Mouse (Mus musculus): ENCODE results near the gene Actn3. TPM values are rescaled to one million over a fixed set of nuclear protein-coding genes. Genes with fewer than 3 reads are reported as not detected.
A peak's percentile ranks its signal among the peaks of the same experiment; 100 is the strongest.
"Not testable (repeated sequence)": the region's sequence is repeated elsewhere in the genome, so short reads cannot be mapped to it uniquely, and the experiment has no call there.

Gene Actn3
- polyA plus RNA-seq, 1 experiment from 2014 or later: 2.1 TPM

DNA sequence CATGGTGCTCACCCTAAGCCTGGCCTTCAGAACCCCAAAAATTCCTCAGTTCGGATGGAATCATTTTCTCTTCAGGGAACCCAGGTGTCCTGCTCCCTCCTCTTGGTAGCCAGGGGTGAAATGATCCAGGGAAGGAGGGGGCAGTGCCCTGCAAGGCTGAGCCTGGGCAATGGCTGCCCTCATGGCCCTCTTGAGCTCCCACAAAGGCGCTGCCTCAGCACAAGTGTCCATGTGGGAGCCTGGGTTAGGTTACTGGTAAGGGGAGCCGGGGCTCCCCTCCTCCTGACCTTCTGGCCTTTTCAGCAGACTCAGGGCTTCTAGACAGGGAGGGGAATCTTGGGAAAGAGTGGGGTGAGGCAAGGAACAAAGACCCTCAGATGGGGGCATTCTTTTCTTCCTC, 954 bp downstream of the Actn3 start:
- no peaks in the 10 kb centered on the region for H3K9me3 ChIP-seq (ENCODE audit: control insufficient read depth, low read length)
- ATAC-seq (ENCODE audit: low FRiP score, low TSS enrichment) (no peak), DNase-seq (no peak)
- H3K4me3 ChIP-seq (replicated peaks; ENCODE audit: low read depth, low read length): no peak overlapping the region
- peaks cover 10% of the 10 kb centered on the region for H3K4me1 ChIP-seq (ENCODE audit: control insufficient read depth, insufficient read depth, low read length)
- H3K27me3 ChIP-seq (ENCODE audit: control insufficient read depth, insufficient read depth, low read length): no peaks in the 10 kb centered on the region
- H3K4me2 ChIP-seq (ENCODE audit: low read length): no peak overlapping the region
- WGBS: 73% methylated on average over 3 of the region's 3 CpGs
- H3K9ac ChIP-seq (replicated peaks; ENCODE audit: low read length): no peak overlapping the region
- H3K27ac ChIP-seq (replicated peaks; ENCODE audit: low read depth, low read length): no peak overlapping the region
- no peaks in the 10 kb centered on the region for H3K36me3 ChIP-seq (ENCODE audit: control insufficient read depth, insufficient read depth, low read length)

GRCm38 (mm10) chr19:4876241-4876640, 1.5 kb downstream of the Actn3 start:
- ATAC-seq (ENCODE audit: low FRiP score, low TSS enrichment) (no peak), DNase-seq (no peak)
- peaks cover 10% of the 10 kb centered on the region for H3K4me1 ChIP-seq (ENCODE audit: control insufficient read depth, insufficient read depth, low read length)
- no peaks in the 10 kb centered on the region for H3K9me3 ChIP-seq (ENCODE audit: control insufficient read depth, low read length)
- no peak overlapping the region for H3K27ac ChIP-seq (replicated peaks; ENCODE audit: low read depth, low read length)
- H3K36me3 ChIP-seq (ENCODE audit: control insufficient read depth, insufficient read depth, low read length): no peaks in the 10 kb centered on the region
- 75% methylated on average over 4 of the region's 4 CpGs for WGBS
- H3K27me3 ChIP-seq (ENCODE audit: control insufficient read depth, insufficient read depth, low read length): no peaks in the 10 kb centered on the region
- no peak overlapping the region for H3K4me3 ChIP-seq (replicated peaks; ENCODE audit: low read depth, low read length)
- H3K9ac ChIP-seq (replicated peaks; ENCODE audit: low read length): no peak overlapping the region
- H3K4me2 ChIP-seq (ENCODE audit: low read length): no peak overlapping the region

DNA sequence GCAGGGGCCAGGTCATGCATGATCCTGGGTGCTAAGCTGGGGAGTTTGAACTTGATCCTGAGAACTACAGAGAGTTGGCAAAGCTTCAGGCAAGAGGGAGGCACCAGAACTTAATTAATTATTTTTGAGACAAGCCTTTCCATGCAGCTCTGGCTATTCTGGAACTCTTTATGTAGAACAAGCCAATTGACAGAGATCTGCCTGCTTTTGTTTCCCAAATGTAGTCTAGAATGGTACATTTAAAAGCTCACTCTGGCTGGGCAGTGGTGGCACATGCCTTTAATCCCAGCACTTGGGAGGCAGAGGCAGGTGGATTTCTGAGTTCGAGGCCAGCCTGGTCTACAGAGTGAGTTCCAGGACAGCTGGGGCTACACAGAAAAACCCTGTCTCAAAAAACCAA, 3.1 kb downstream of the Actn3 start:
- ATAC-seq (ENCODE audit: low FRiP score, low TSS enrichment); H3K9me3 ChIP-seq (ENCODE audit: control insufficient read depth, low read length); H3K9ac ChIP-seq (replicated peaks; ENCODE audit: low read length); H3K4me3 ChIP-seq (replicated peaks; ENCODE audit: low read depth, low read length); H3K4me2 ChIP-seq (ENCODE audit: low read length); H3K36me3 ChIP-seq (ENCODE audit: control insufficient read depth, insufficient read depth, low read length); H3K27me3 ChIP-seq (ENCODE audit: control insufficient read depth, insufficient read depth, low read length); H3K27ac ChIP-seq (replicated peaks; ENCODE audit: low read depth, low read length); DNase-seq: not testable (repeated sequence)
- 80% methylated on average over 1 of the region's 1 CpGs for WGBS
- H3K4me1 ChIP-seq (ENCODE audit: control insufficient read depth, insufficient read depth, low read length): peaks cover 10% of the 10 kb centered on the region

GRCm38 (mm10) chr19:4865147-4865546, 12.6 kb downstream of the Actn3 start:
- Histone ChIP-seq H3K4me3 (replicated peaks; ENCODE audit: low read depth, low read length) (no peak overlapping the region), H3K4me1 (ENCODE audit: control insufficient read depth, insufficient read depth, low read length) (no peaks in the 10 kb centered on the region), H3K36me3 (ENCODE audit: control insufficient read depth, insufficient read depth, low read length) (peaks cover 14% of the 10 kb centered on the region), H3K4me2 (ENCODE audit: low read length) (0 out of 2 replicates have a peak overlapping the region, but pooled peaks have one; percentile 15), H3K9ac (replicated peaks; ENCODE audit: low read length) (no peak overlapping the region), H3K9me3 (ENCODE audit: control insufficient read depth, low read length) (no peaks in the 10 kb centered on the region), H3K27me3 (ENCODE audit: control insufficient read depth, insufficient read depth, low read length) (no peaks in the 10 kb centered on the region), H3K27ac (replicated peaks; ENCODE audit: low read depth, low read length) (no peak overlapping the region)
- WGBS: 9% methylated on average over 17 of the region's 17 CpGs
- ATAC-seq (ENCODE audit: low FRiP score, low TSS enrichment) (no peak), DNase-seq (peak; percentile 27)

DNA sequence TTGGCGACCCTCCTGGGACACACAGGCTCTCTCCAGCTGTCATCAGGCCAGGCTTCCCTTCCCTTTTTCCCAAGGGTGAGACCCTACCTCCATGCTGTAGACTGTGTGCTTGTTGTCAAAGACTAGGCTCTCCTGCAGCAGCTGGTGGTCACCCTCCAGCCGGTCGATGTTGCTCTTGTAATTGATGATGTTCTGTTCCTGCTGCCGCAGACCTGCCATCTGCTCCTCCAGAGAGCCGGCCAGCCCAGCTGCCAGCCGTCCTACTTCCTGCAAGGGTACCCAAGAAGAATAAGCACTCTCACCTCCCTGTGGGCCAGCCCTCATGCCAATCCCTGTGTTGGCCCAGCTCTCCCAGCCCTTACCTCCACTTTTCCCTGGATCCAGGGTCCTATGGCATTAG, 14.7 kb downstream of the Actn3 start:
- ATAC-seq (ENCODE audit: low FRiP score, low TSS enrichment) (no peak), DNase-seq (no peak)
- H3K36me3 ChIP-seq (ENCODE audit: control insufficient read depth, insufficient read depth, low read length): peaks cover 28% of the 10 kb centered on the region
- H3K4me2 ChIP-seq (ENCODE audit: low read length): no peak overlapping the region
- no peak overlapping the region for H3K4me3 ChIP-seq (replicated peaks; ENCODE audit: low read depth, low read length)
- 78% methylated on average over 6 of the region's 6 CpGs for WGBS
- H3K27ac ChIP-seq (replicated peaks; ENCODE audit: low read depth, low read length): no peak overlapping the region
- H3K9me3 ChIP-seq (ENCODE audit: control insufficient read depth, low read length): no peaks in the 10 kb centered on the region
- H3K4me1 ChIP-seq (ENCODE audit: control insufficient read depth, insufficient read depth, low read length): no peaks in the 10 kb centered on the region
- no peaks in the 10 kb centered on the region for H3K27me3 ChIP-seq (ENCODE audit: control insufficient read depth, insufficient read depth, low read length)
- no peak overlapping the region for H3K9ac ChIP-seq (replicated peaks; ENCODE audit: low read length)

DNA sequence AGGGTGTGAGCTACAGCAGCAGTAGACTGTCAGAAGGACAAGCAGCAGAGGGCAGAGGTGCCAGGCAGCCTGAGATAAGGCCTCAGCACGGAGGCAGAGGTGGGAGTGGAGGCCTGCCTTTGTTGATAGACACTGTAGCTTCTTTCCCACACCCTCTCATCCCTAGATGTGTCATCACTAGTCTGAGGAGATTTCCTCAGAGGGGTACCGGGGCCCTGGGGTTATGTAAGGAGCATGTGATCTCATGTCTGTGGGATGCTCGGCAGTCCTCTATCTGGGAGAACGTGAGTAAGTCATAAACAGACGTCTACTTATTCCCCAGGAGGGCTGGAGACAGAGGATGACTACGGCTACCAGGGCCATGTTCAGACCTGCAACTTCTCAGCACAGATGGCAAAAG, 18.6 kb downstream of the Actn3 start:
- DNase-seq (no peak), ATAC-seq (ENCODE audit: low FRiP score, low TSS enrichment) (no peak)
- H3K36me3 ChIP-seq (ENCODE audit: control insufficient read depth, insufficient read depth, low read length): peaks cover 28% of the 10 kb centered on the region
- 75% methylated on average over 6 of the region's 6 CpGs for WGBS
- no peaks in the 10 kb centered on the region for H3K9me3 ChIP-seq (ENCODE audit: control insufficient read depth, low read length)
- H3K4me1 ChIP-seq (ENCODE audit: control insufficient read depth, insufficient read depth, low read length): peaks cover 15% of the 10 kb centered on the region
- H3K27me3 ChIP-seq (ENCODE audit: control insufficient read depth, insufficient read depth, low read length): no peaks in the 10 kb centered on the region
- no peak overlapping the region for H3K27ac ChIP-seq (replicated peaks; ENCODE audit: low read depth, low read length)
- no peak overlapping the region for H3K4me3 ChIP-seq (replicated peaks; ENCODE audit: low read depth, low read length)
- H3K9ac ChIP-seq (replicated peaks; ENCODE audit: low read length): no peak overlapping the region
- no peak overlapping the region for H3K4me2 ChIP-seq (ENCODE audit: low read length)

DNA sequence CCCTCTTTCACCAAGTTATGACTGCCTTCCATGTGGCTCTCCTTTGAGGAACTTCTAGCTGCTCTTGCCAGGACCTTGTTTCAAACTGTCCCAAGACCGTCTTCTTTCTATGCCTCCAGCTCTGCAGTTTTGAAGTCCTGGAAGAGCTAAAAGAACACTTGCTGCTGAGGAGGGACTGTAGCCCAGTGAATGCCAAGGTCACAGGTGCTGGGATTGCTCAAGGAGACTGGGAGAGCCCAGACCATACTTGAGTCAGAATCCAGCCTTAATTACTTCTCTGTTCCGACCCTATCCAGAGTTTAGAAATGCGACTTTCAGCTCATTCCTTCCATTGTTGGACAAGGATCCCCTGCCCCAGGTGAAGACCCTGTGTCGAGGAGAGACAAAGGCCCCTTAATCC, 21.8 kb downstream of the Actn3 start:
- Histone ChIP-seq H3K36me3 (ENCODE audit: control insufficient read depth, insufficient read depth, low read length) (peaks cover 22% of the 10 kb centered on the region), H3K4me2 (ENCODE audit: low read length) (peak overlapping the region; percentile 96), H3K9me3 (ENCODE audit: control insufficient read depth, low read length) (no peaks in the 10 kb centered on the region), H3K27ac (replicated peaks; ENCODE audit: low read depth, low read length) (no peak overlapping the region), H3K4me3 (replicated peaks; ENCODE audit: low read depth, low read length) (peak overlapping the region; percentile 67), H3K4me1 (ENCODE audit: control insufficient read depth, insufficient read depth, low read length) (peaks cover 15% of the 10 kb centered on the region), H3K27me3 (ENCODE audit: control insufficient read depth, insufficient read depth, low read length) (no peaks in the 10 kb centered on the region), H3K9ac (replicated peaks; ENCODE audit: low read length) (peak overlapping the region; percentile 77; the same call in 1 of the 2 replicates)
- no peak for DNase-seq
- 46% methylated on average over 4 of the region's 4 CpGs for WGBS
- ATAC-seq (ENCODE audit: low FRiP score, low TSS enrichment): no peak

GRCm38 (mm10) chr19:4855470-4855820, 22.3 kb downstream of the Actn3 start:
- H3K27ac ChIP-seq (replicated peaks; ENCODE audit: low read depth, low read length): peak overlapping the region; percentile 64
- H3K4me1 ChIP-seq (ENCODE audit: control insufficient read depth, insufficient read depth, low read length): peaks cover 15% of the 10 kb centered on the region
- no peaks in the 10 kb centered on the region for H3K9me3 ChIP-seq (ENCODE audit: control insufficient read depth, low read length)
- H3K4me3 ChIP-seq (replicated peaks; ENCODE audit: low read depth, low read length): peak overlapping the region; percentile 67
- peak overlapping the region; percentile 96 for H3K4me2 ChIP-seq (ENCODE audit: low read length)
- ATAC-seq (ENCODE audit: low FRiP score, low TSS enrichment) (peak; percentile 24; the same call in 1 of the 2 replicates), DNase-seq (no peak)
- H3K9ac ChIP-seq (replicated peaks; ENCODE audit: low read length): peak overlapping the region; percentile 77
- H3K27me3 ChIP-seq (ENCODE audit: control insufficient read depth, insufficient read depth, low read length): no peaks in the 10 kb centered on the region
- 0% methylated on average over 14 of the region's 14 CpGs for WGBS
- H3K36me3 ChIP-seq (ENCODE audit: control insufficient read depth, insufficient read depth, low read length): peaks cover 17% of the 10 kb centered on the region

- DNase-seq: peak; percentile 93
- peak; percentile 87 for ATAC-seq (ENCODE audit: low FRiP score, low TSS enrichment)
- WGBS: 3% methylated on average over 45 of the region's 45 CpGs
- no peaks in the 10 kb centered on the region for H3K9me3 ChIP-seq (ENCODE audit: control insufficient read depth, low read length)
- no peaks in the 10 kb centered on the region for H3K27me3 ChIP-seq (ENCODE audit: control insufficient read depth, insufficient read depth, low read length)
- H3K4me1 ChIP-seq (ENCODE audit: control insufficient read depth, insufficient read depth, low read length): peaks cover 15% of the 10 kb centered on the region
- H3K36me3 ChIP-seq (ENCODE audit: control insufficient read depth, insufficient read depth, low read length): peaks cover 11% of the 10 kb centered on the region
- H3K4me3 ChIP-seq (replicated peaks; ENCODE audit: low read depth, low read length): peak within 1 kb of the TSS; percentile 67
- H3K9ac ChIP-seq (replicated peaks; ENCODE audit: low read length): peak within 1 kb of the TSS; percentile 77
- H3K4me2 ChIP-seq (ENCODE audit: low read length): peak within 1 kb of the TSS; percentile 96
- peak within 1 kb of the TSS; percentile 64 for H3K27ac ChIP-seq (replicated peaks; ENCODE audit: low read depth, low read length)
Measured at GRCm38 (mm10) chr19:4854552-4855469, 22.9 kb downstream of the Actn3 start, which contains the start of gene Ctsf. Gene Ctsf, plus strand, starts transcription at chr19:4855130.

All from midbrain, embryonic 14.5 days (tissue).